Mouse (Mus musculus) adrenal gland (tissue): Measurements from ENCODE around the gene 1700030K09Rik.

Experiments
- intact Hi-C: fragments of 180-260 bp; cut with DNase I; formaldehyde crosslinking; loops from one replicate; pipeline ENCODE4 v1.15.1; 2025
- long read RNA-seq, 2 experiments: library from polyadenylated mRNA; unstranded; transcript quantifications; one replicate each; pipeline ENCODE4 v2.0.0; 2020; ENCODE audit warnings: borderline replicate concordance in 1 of 2; ENCODE audit not compliant: insufficient replicate concordance in 1 of 2

1700030K09Rik gene
- long read RNA-seq, experiment 1, transcript 1700030K09Rik-201 (8 exons, 2,887 nt) = major isoform, 6 of 7 reads
- long read RNA-seq, experiment 1, partial matches to known transcripts = 1 of 7 reads
- long read RNA-seq, experiment 1, other reads (novel, unspliced or antisense) = 0 of 7 reads
- long read RNA-seq, experiment 2, transcript 1700030K09Rik-201 (8 exons, 2,887 nt) = major isoform, 6 of 10 reads
- long read RNA-seq, experiment 2, partial matches to known transcripts = 3 of 10 reads
- long read RNA-seq, experiment 2, other reads (novel, unspliced or antisense) = 1 of 10 reads

DNA sequence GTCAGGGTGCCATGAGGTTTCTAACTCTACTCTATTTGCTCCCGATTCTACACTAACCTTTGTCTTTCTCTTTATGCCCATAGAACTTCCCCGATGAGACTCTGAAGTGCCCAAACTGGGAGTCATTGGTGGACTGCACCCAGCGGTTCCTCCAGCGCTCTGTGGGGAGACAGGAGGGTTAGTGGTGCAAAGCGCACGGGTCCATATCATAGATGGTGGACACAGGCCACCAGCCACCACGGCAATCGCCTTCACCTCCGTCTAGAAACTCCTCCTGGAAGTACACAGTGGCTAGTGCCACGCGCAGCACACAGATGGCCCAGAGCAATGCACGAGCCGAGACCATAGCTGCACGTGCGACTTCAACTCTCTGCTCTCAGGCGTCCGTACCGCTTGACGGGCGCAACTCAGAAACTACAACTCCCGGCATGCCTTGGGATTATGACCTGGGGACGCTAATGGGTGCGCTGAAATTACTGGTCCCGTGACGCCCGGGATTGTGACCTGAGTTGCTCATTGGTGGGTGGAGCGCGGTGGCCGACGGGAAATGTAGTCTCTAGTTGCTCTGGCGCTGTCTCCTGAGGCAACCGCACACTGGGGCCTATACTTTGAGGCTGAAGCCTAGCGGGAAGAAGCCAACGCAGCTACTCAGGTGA, at the start of gene 1700030K09Rik, which contains the start of gene Calr3:
Gene 1700030K09Rik (plus strand): TSS at position 543 of the 656 bp plus-strand sequence.
Gene Calr3 (minus strand): TSS at position 533 of the 656 bp plus-strand sequence.
- intact Hi-C loops = no loop called here

- intact Hi-C loops = no loop called here
Measured at GRCm38 (mm10) chr8:72401381-72401780, 42.3 kb upstream of the 1700030K09Rik start.

DNA sequence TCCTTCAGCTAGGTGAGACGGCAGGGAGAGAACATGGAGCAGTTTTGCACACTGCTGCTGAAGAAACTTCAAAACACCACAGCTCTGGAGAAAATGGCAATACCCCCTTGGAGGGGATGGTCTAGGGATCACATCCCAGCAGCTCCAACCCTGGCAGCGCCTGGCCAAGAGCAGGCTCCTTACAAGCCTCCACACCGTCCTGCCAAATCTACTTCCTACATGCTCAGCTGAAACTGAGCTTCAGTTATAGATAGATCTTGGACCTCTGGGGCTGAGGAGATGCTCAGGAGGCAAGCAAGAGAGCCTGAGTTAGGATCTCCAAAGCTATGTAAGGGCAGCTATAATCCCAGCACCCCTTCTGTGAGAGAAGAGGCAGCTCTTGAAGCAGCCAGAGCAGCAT, 40.7 kb upstream of the 1700030K09Rik start:
- intact Hi-C loops = no loop called here

DNA sequence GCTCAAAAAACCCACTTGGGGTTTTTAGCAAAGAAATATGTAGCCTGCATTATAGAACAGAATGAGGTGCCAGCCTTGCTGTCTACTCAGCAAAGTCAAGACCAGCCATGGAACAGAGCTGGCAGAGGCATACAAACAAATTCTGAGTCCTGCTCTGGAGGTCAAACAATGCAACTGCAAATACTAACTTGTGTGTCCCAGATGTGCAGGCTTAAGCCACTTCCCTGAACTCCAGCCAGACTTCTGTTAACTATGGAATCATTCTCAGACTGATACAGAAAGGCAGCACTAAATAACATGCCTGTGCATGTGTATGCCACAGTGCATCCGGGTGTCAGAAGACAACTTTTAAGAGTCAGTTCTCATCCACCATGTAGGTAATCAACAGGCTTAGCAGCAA, 35.8 kb upstream of the 1700030K09Rik start:
- intact Hi-C loops = no loop called here

DNA sequence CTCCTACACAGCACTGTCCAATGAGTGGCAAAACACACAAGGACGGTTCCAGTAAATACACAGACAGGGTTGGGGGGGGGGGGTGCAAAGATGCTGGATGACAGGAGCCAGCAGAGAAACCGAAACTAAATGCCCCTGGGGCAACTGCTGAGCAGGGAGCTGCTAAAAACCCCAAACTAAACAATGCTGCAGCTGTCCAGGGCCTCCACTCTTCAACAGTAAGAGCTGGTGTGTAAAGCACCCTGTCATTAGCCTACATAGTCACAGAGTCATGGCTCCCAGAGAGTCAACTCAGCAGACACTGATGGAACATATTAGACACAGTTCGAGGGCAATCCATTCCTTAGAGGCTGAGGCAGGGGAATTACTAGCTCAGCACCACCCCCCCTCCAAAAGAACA, 34.2 kb upstream of the 1700030K09Rik start:
- intact Hi-C loops = no loop called here

- intact Hi-C loops = no loop called here
Measured at GRCm38 (mm10) chr8:72413839-72414238, 29.8 kb upstream of the 1700030K09Rik start.

- intact Hi-C loops = no loop called here
Measured at GRCm38 (mm10) chr8:72415252-72415651, 28.4 kb upstream of the 1700030K09Rik start.

DNA sequence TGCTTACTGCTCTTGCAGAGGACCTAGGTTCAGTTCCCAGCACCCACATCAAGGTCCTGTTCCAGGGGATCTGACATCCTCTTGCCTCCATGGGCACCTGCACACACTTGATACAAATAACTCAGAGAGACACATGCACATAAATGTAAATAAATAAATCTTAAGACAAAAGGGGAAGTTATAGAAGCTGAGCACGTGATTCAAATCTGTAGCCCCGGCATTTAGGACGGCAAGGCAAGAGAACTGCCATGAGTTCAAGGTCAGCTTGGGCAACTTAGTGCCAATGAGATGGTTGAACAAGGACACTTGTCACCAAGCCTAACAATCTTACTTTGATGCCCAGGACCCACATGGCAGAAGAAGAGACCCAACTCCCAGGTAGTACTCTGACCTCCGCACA, 25.6 kb upstream of the 1700030K09Rik start:
- intact Hi-C loops = no loop called here

- intact Hi-C loops = no loop called here
Measured at GRCm38 (mm10) chr8:72420571-72421361, 22.9 kb upstream of the 1700030K09Rik start.

DNA sequence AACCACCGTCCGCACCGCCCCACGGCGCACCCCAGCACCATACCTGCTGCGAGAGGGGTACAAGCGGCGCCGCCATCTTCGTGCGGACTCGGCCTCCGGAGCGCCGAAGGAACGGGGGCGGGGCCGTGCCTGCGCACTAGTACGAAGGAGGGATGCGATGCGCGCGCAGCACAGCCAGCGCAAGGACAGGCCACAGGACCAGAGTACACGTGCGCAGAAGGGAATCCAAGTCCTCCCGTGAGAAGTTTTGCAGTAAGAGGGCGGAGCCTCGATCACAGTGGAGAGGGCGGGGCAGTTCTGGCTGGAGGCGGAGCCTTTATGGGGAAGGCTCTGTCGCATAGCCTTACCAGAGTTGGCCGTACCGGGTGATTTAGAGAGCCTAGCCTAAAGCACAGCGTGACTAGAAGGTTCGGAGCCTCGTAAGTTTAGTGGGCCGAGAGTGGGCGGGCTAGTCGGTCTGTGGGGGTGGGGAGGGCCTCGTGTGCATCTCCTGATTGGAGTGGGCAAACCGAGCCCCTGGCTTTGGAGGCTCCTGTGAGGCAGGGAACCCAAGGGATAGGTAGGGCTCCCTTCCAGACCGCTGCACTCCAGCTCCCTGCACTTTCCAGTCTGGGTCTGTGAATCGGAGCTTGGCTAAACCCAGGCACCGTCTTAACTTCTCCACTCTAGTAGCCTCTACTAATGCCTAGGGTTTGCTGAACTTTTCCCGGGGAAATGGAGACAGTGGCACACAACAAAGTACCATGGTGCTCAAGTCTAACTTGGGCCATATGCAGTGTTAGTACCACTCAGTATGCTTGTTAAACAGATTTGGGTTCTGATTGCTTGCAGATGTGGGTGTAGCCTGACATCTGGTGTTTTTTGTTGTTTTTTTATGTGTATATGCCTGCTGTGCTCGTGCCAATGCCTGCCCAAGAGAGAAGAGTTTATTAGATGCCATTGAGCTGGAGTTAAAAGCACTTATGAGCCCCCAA, 22.0 kb upstream of the 1700030K09Rik start, which contains the start of gene Eps15l1:
Gene Eps15l1 (minus strand): TSS at position 99 of the 974 bp plus-strand sequence.
- intact Hi-C loops = no loop called here

- intact Hi-C loops = no loop called here
Measured at GRCm38 (mm10) chr8:72422926-72423325, 20.8 kb upstream of the 1700030K09Rik start.

- intact Hi-C loops = no loop called here
Measured at GRCm38 (mm10) chr8:72429676-72430075, 14.0 kb upstream of the 1700030K09Rik start.

GRCm38 (mm10) chr8:72434952-72435351, 8.7 kb upstream of the 1700030K09Rik start:
- intact Hi-C loops = no loop called here

DNA sequence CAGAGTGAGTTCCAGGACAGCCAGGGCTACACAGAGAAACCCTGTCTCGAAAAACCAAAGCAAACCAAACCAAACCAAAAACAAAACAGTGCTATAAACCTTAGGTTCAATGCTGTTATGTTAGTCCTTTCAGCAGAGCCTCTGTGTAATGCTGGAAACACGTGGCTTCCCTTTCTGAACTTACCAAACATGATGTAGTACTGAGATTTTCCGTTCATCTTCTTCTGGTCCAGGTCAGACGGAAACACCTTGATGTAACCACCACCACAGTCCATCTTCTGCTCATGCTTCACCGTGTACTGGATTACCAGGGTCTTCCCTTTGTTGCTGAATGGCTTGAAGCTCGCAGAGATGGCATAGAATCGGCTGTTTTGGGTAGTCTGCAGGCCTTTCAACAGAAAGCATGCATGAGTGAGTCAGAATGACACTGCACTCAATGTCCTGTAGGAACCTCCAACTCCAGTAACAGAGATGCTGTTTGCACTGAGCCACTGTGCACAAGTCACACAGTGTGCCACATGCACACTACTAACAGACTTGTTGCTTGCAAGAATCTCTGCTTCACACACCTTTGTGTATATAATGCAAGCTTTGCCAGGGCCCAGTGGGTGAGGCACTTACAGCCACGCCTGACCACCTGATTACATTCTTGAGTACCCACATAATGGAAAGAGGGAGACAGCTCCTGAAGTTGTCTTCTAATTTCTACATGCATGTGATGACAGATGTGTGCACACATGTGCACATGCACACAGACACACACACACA, 5.2 kb upstream of the 1700030K09Rik start:
- intact Hi-C loops = no loop called here

DNA sequence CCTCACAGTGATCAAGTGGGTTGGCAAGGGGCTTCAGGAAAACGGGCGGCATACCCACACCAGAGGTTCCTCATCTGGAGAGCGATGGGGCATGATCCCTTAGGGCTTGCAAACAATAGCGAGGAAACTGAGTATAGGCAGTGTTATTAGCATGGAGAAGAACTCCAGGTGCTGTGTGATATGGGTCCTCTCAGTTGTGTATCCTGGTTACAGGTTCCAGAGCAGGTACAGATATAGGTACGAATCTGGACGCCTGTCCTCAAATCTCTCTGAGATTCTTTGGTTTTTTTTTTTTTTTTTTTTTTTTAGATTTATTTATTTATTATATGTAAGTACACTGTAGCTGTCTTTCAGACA, 292 bp downstream of the 1700030K09Rik start:
- intact Hi-C loops = no loop called here

DNA sequence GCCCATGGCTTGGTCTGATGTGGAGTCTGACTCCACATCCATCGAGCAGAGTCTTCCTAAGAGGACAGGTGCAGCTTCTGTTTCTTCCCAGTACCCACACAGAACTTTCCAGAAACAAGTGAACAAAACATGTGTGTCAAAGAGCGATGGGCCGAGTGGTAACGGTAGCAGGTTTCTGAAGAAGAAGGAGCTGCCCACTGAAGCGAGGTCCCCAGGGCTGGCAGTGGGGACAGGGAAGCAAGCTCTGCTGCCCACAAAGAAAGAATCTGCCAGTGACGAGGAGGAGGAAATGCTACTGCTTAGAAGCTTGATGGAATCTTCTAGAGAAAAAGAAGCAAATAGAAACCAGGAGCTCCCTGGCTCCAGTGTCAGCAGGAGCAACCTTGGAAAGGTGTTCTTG, 1.4 kb downstream of the 1700030K09Rik start:
- intact Hi-C loops = no loop called here

GRCm38 (mm10) chr8:72451516-72451915, 7.8 kb downstream of the 1700030K09Rik start:
- intact Hi-C loops = no loop called here

DNA sequence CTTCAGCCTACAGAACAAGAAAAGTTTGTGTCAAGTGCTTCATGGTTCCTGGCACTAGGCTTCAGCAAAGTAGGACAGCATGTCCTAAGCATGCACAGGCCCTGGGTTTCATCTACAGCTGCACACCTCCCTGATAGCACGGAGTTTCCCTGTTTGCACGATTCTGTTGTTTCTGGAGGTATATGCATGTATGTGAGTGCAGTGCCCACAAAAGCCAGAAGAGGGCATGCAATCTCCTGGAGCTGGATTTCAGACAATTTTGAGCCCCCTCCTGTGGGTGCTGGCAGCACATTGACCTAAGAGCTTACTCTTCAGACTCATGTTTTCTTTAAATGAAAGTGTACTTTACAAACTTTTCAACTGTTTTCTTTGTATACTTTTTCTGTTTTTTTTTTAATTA, 10.2 kb downstream of the 1700030K09Rik start:
- intact Hi-C loops = no loop called here

DNA sequence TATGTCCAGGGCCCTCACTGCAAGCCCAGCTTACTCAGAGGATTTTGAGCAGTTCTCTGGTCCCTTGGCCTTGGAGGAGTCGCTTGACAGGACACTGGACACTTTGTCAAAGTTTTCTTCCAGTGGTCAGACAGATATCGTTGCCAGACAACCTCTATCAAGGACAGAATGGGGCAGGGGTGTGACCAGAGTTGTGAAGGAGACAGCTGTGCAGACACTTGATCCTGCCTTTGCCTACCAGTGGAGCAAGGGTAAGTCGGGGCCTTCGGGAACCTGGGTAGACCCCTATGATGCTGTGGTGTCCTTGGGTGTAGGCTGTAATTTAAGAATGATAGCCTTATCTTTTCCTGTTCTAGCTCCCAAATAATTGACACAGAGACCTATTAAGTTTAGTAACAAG, 11.6 kb downstream of the 1700030K09Rik start:
- intact Hi-C loops = no loop called here

DNA sequence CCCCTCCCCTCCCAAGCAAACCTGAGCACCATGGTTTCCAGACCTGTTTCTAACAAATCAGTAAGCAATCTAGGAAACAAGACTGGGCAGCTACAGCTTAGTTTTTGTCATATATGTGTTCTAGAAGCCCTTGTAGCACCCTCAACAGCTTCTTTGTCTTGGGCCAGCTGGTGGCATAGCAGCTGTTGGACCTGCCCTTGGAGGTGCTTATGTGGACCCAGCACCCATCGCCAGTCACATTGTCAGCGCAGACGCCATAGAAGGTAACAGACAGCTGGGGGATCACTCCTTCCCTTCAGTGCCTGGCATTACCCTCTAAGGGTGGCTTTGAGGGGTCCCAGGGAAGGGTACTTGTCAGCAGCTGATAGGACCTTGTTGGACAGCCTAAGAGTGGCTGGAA, 14.1 kb downstream of the 1700030K09Rik start:
- intact Hi-C loops = no loop called here
